Mouse (Mus musculus) heart, embryonic 11.5 days (tissue): ENCODE results near the gene Slc9a9. TPM values are rescaled to one million over a fixed set of nuclear protein-coding genes. Genes with fewer than 3 reads are reported as not detected.

Experiments used
- microRNA-seq: library from miRNA; unstranded; fragments of <30 nt; microRNA quantifications from one replicate; pipeline ENCODE4, GENCODE M21; 2016; ENCODE audit warnings: borderline number of aligned reads
- polyA plus RNA-seq: library from polyadenylated mRNA; unstranded; fragments of >200 nt; fragmentation: Nextera tagmentation; extraction: Ambion mirVana; gene quantifications from 2 replicates; pipeline ENCODE4 v1.2.1, GENCODE M21; 2014

The Slc9a9 gene
- polyA plus RNA-seq, 1 experiment from 2014 or later: 4.1 TPM

Small RNAs within 50 kb of the gene (microRNA-seq; reads per million reads assigned to microRNA genes)
- 0.27 reads per million for gene Mir7656

Other genes with a start within 250 kb of the Slc9a9 start
- 54.3 and 67.1 TPM in 2 replicates for gene 1190002N15Rik, start 131.8 kb upstream of the Slc9a9 start, polyA plus RNA-seq